Mouse (Mus musculus) thymus, adult 2 months (tissue): ENCODE measurements around the gene Card11.

Source experiments
- CTCF ChIP-seq: fragments of 200-500 bp; IDR thresholded peaks from 2 replicates; pipeline ENCODE4 v1.5.1; 2012; ENCODE audit warnings: mild to moderate bottlenecking, control low read depth, low read length, moderate library complexity, borderline replicate concordance; ENCODE audit not compliant: control insufficient read depth, poor library complexity, insufficient read depth; ENCODE audit errors: extremely low read depth
- POLR2A ChIP-seq: fragments of 200-500 bp; IDR thresholded peaks from 2 replicates; pipeline ENCODE4 v1.6.1; 2012; ENCODE audit warnings: mild to moderate bottlenecking, low read length, control low read depth, moderate library complexity; ENCODE audit not compliant: control insufficient read depth, poor library complexity, insufficient read depth; ENCODE audit errors: extremely low read depth

DNA sequence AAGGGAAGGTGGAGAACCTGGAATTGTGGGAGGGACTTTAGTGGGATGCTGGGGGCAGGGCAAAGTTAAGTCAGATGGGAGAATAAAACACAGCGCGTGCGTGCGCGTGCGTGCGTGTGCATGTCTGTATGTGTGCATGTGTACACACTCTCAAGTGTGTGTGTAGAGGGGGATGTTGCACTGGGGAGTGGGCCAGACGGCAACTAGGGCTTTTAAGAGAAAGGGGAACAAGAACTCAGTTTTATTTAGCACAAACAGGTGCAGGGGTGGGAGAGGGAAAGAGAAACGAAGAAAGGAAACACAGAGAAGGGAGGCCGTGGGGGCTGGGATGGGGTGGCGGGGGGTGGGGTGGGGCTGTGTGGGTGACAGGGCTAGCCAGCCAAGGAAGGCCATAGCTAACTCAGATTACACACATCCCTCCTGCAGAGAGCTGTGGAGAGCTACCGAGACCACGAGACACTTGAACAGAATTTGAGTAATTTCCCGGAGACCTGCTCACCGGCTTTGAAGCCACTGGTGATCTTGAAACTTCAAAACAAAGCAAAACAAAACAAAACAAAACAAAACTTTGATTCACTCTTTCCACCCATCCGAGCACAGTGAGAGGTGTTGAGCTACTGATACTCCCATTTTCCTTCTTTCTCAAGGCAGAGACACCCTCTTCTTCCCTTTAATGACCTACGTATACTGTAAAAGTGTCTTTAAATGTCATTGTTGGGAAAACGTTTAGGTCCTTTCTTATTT, 55.8 kb downstream of the Card11 start:
- TF ChIP-seq POLR2A (no peak), CTCF (no peak)
